Mouse (Mus musculus) intestine, postnatal 0 days (tissue): ENCODE measurements around the gene Pitpnb. TPM values are rescaled to one million over a fixed set of nuclear protein-coding genes. Genes with fewer than 3 reads are reported as not detected.

Experiments used
- ATAC-seq: fragments of 200-750 bp; cut with Nextera tagmentation; 2 replicates; pipeline ENCODE4 v1.8.0; 2017; ENCODE audit warnings: mild to moderate bottlenecking, moderate TSS enrichment, moderate library complexity
- H3K27ac ChIP-seq: fragments of 300-500 bp; sonication (generic); 2 replicates; pipeline ENCODE4 v1.5.1; 2014; ENCODE audit warnings: mild to moderate bottlenecking, low read depth, low read length, moderate library complexity
- H3K27me3 ChIP-seq: fragments of 300-500 bp; sonication (generic); replicated peaks from 2 replicates; pipeline ENCODE4 v1.6.1; 2014; ENCODE audit warnings: low read length, mixed read lengths; ENCODE audit not compliant: control insufficient read depth, insufficient read depth
- H3K36me3 ChIP-seq: fragments of 300-500 bp; sonication (generic); 2 replicates; pipeline ENCODE4 v1.6.1; 2014; ENCODE audit warnings: mild to moderate bottlenecking, moderate library complexity; ENCODE audit not compliant: control insufficient read depth, insufficient read depth
- H3K4me1 ChIP-seq: fragments of 300-500 bp; sonication (generic); replicated peaks from 2 replicates; pipeline ENCODE4 v1.6.1; 2014; ENCODE audit warnings: antibody characterized with exemption, low read length, mixed read lengths; ENCODE audit not compliant: control insufficient read depth, insufficient read depth
- H3K4me2 ChIP-seq: fragments of 300-500 bp; sonication (generic); replicated peaks from 2 replicates; pipeline ENCODE4 v1.6.1; 2014; ENCODE audit warnings: low read depth, mild to moderate bottlenecking, moderate library complexity
- H3K4me3 ChIP-seq: fragments of 300-500 bp; sonication (generic); 2 replicates; pipeline ENCODE4 v1.5.1; 2014; ENCODE audit warnings: low read depth, low read length
- H3K9ac ChIP-seq: fragments of 300-500 bp; sonication (generic); 2 replicates; pipeline ENCODE4 v1.6.1; 2014; ENCODE audit warnings: mild to moderate bottlenecking, low read depth, low read length
- H3K9me3 ChIP-seq: fragments of 300-500 bp; sonication (generic); 2 replicates; pipeline ENCODE4 v1.6.1; 2016; ENCODE audit warnings: mixed run types; ENCODE audit not compliant: control insufficient read depth
- CTCF ChIP-seq: sonication (generic); IDR thresholded peaks from 2 replicates; pipeline ENCODE4 v1.5.1; 2016; ENCODE audit warnings: low read depth, mild to moderate bottlenecking, control low read depth, antibody characterized with exemption, moderate library complexity
- WGBS: fragments of 180-500 bp; shearing (Covaris S2); extraction: QIAGEN DNeasy Blood & Tissue Kit; methylation state at CpG from one replicate; pipeline ENCODE4 v1.1.7; 2014; 5-methylcytosine and 5-hydroxymethylcytosine counted together
- polyA plus RNA-seq: library from polyadenylated mRNA; unstranded; fragments of >200 nt; fragmentation: Nextera tagmentation; extraction: Ambion mirVana; gene quantifications from 2 replicates; pipeline ENCODE4 v1.2.1, GENCODE M21; 2015

Pitpnb gene
- polyA plus RNA-seq, 1 experiment from 2014 or later, result 42.9 TPM

DNA sequence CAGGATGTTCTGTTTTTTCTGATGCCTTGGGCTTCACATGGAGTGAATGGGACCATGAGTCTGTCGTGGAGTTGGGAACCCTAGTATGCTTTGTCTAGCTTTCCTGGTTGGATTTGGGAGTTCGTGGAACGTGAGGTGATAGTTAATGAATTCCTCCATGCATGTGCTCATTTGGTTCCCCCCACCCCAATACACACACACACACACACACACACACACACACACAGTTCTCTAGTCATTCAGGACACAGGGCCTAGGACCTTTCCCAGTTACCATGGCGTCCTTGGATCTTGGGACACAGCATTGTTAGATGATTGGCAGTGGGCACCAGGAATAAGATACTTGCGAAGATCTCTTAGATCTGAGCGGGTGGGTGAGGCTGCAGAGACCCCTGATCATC is 98.3 kb downstream of the Pitpnb start:
- Histone ChIP-seq H3K27me3 (no peaks in the 10 kb centered on the region), H3K36me3 (no peaks in the 10 kb centered on the region), H3K9ac (no peak overlapping the region), H3K4me3 (no peak overlapping the region), H3K27ac (no peak overlapping the region), H3K4me2 (no peak overlapping the region), H3K9me3 (no peaks in the 10 kb centered on the region), H3K4me1 (no peaks in the 10 kb centered on the region)
- no peak for TF ChIP-seq CTCF
- 88% methylated on average over 6 of the region's 6 CpGs for WGBS
- ATAC-seq, result no peak

GRCm38 (mm10) chr5:111429726-111430125 is 99.2 kb downstream of the Pitpnb start:
- H3K4me3 ChIP-seq, result no peak overlapping the region
- H3K36me3 ChIP-seq, result no peaks in the 10 kb centered on the region
- H3K4me1 ChIP-seq, result no peaks in the 10 kb centered on the region
- 66% methylated on average over 7 of the region's 7 CpGs for WGBS
- no peak overlapping the region for H3K9ac ChIP-seq
- no peaks in the 10 kb centered on the region for H3K27me3 ChIP-seq
- TF ChIP-seq CTCF, result no peak
- H3K27ac ChIP-seq, result no peak overlapping the region
- no peaks in the 10 kb centered on the region for H3K9me3 ChIP-seq
- H3K4me2 ChIP-seq, result no peak overlapping the region
- no peak for ATAC-seq

GRCm38 (mm10) chr5:111431007-111431730 is 100.6 kb downstream of the Pitpnb start:
- no peak overlapping the region for H3K9ac ChIP-seq
- no peak for ATAC-seq
- no peaks in the 10 kb centered on the region for H3K9me3 ChIP-seq
- no peaks in the 10 kb centered on the region for H3K36me3 ChIP-seq
- H3K27ac ChIP-seq, result no peak overlapping the region
- H3K27me3 ChIP-seq, result no peaks in the 10 kb centered on the region
- no peak overlapping the region for H3K4me3 ChIP-seq
- no peaks in the 10 kb centered on the region for H3K4me1 ChIP-seq
- H3K4me2 ChIP-seq, result no peak overlapping the region
- TF ChIP-seq CTCF, result no peak
- 62% methylated on average over 11 of the region's 11 CpGs for WGBS

- Histone ChIP-seq H3K9ac (no peak overlapping the region), H3K4me2 (no peak overlapping the region), H3K27ac (no peak overlapping the region), H3K36me3 (no peaks in the 10 kb centered on the region), H3K9me3 (no peaks in the 10 kb centered on the region), H3K4me3 (no peak overlapping the region), H3K27me3 (no peaks in the 10 kb centered on the region), H3K4me1 (no peaks in the 10 kb centered on the region)
- 66% methylated on average over 5 of the region's 5 CpGs for WGBS
- ATAC-seq, result no peak
- no peak for TF ChIP-seq CTCF
Measured at GRCm38 (mm10) chr5:111432842-111433241, 102.3 kb downstream of the Pitpnb start.

DNA sequence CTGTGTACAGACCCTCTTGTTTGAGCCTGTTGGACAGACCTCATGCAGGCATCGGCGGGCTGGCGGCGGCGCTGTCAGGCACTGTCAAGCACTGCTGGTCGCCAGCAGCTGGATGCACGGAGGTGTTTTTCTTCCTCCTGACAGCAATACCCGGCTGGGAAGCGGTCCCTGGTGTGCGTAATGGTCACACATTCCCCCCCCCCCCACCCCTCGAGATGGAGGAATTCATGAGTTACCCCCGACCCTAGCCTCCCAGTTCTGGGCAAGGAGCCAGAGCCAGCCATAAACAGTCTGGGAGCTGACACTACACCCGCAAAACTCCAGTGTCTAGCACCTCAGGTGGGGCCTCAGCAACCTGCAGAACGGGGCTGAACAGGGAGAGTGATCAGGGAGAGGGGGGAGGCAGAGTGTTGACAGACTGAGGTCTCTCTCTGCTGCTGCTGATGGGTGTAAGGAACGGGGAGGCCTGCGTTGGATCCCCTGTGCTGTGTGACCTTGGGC is 103.8 kb downstream of the Pitpnb start:
- Histone ChIP-seq H3K9me3 (no peaks in the 10 kb centered on the region), H3K36me3 (no peaks in the 10 kb centered on the region), H3K4me1 (no peaks in the 10 kb centered on the region), H3K4me2 (no peak overlapping the region), H3K9ac (no peak overlapping the region), H3K4me3 (no peak overlapping the region), H3K27ac (no peak overlapping the region), H3K27me3 (no peaks in the 10 kb centered on the region)
- WGBS, result 27% methylated on average over 16 of the region's 16 CpGs
- TF ChIP-seq CTCF, result no peak
- no peak for ATAC-seq

DNA sequence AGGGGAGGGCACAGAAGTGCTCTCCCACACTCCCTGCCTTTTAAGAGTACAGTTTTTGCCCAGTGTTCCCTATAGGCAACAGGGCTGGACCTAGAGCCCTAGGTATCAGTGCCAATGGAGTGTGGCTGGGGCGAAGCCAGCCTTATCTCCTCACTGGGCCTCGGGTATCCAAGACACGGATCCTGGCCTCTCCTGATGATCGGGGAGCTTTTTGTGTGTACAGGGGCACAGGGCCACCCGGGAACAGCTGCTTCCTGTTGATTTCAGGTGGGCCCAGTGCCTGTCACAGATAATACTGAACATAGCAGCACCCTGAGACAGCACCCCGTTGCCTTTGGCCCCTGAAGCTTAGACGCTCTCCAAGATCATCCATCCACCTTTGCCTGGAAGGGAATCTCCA is 105.7 kb downstream of the Pitpnb start:
- H3K9ac ChIP-seq, result no peak overlapping the region
- WGBS, result 67% methylated on average over 7 of the region's 7 CpGs
- no peak overlapping the region for H3K27ac ChIP-seq
- ATAC-seq, result no peak
- H3K36me3 ChIP-seq, result no peaks in the 10 kb centered on the region
- no peak for TF ChIP-seq CTCF
- no peak overlapping the region for H3K4me3 ChIP-seq
- no peak overlapping the region for H3K4me2 ChIP-seq
- H3K4me1 ChIP-seq, result no peaks in the 10 kb centered on the region
- no peaks in the 10 kb centered on the region for H3K9me3 ChIP-seq
- no peaks in the 10 kb centered on the region for H3K27me3 ChIP-seq

DNA sequence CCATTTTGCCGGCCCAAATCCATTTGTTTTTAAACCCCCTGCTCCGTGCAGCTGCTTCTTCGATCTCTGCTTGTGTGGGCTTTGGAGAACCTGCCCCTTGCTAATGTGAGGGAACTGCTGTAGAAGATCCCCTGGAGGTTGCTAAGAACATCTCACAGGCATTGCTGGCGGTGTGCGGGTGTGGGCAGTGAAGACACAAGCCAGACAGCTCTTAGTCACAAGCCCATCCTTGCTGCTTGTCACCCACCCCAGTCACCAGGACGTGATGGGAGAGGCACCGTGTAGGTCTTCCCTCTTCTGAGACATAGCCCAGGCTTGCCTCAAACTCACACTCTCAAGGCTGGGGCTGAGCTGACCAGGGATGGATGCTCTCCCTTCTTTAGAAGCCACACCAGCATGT is 106.6 kb downstream of the Pitpnb start:
- no peak overlapping the region for H3K4me3 ChIP-seq
- H3K4me2 ChIP-seq, result no peak overlapping the region
- no peaks in the 10 kb centered on the region for H3K9me3 ChIP-seq
- no peak for TF ChIP-seq CTCF
- H3K27ac ChIP-seq, result no peak overlapping the region
- 68% methylated on average over 7 of the region's 7 CpGs for WGBS
- no peak for ATAC-seq
- H3K36me3 ChIP-seq, result no peaks in the 10 kb centered on the region
- no peaks in the 10 kb centered on the region for H3K27me3 ChIP-seq
- H3K4me1 ChIP-seq, result no peaks in the 10 kb centered on the region
- no peak overlapping the region for H3K9ac ChIP-seq

Other genes with a start within 250 kb of the Pitpnb start
- 2.8 and 3.1 TPM in 2 replicates for gene Mn1, start 86.6 kb downstream of the Pitpnb start, polyA plus RNA-seq